Mouse (Mus musculus) liver, embryonic 12.5 days (tissue): ENCODE measurements around the gene Rbm39. TPM values are rescaled to one million over a fixed set of nuclear protein-coding genes. Genes with fewer than 3 reads are reported as not detected.
"Not testable (repeated sequence)": the region's sequence is repeated elsewhere in the genome, so short reads cannot be mapped to it uniquely, and the experiment has no call there.

Source experiments
- ATAC-seq: fragments of 200-750 bp; cut with Nextera tagmentation; 2 replicates; pipeline ENCODE4 v1.8.0; 2017; ENCODE audit warnings: moderate number of reproducible peaks, mild to moderate bottlenecking, moderate library complexity
- H3K27ac ChIP-seq: fragments of 300-500 bp; sonication (generic); 2 replicates; pipeline ENCODE4 v1.5.1; 2016; ENCODE audit warnings: mild to moderate bottlenecking
- H3K27me3 ChIP-seq: fragments of 300-500 bp; sonication (generic); replicated peaks from 2 replicates; pipeline ENCODE4 v1.6.1; 2016; ENCODE audit warnings: mild to moderate bottlenecking, moderate library complexity
- H3K36me3 ChIP-seq: fragments of 300-500 bp; sonication (generic); 2 replicates; pipeline ENCODE4 v1.6.1; 2016; ENCODE audit warnings: mild to moderate bottlenecking, moderate library complexity
- H3K4me1 ChIP-seq: fragments of 300-500 bp; sonication (generic); 2 replicates; pipeline ENCODE4 v1.6.1; 2016
- H3K4me2 ChIP-seq: fragments of 300-500 bp; sonication (generic); 2 replicates; pipeline ENCODE4 v1.6.1; 2016; ENCODE audit warnings: mild to moderate bottlenecking, moderate library complexity
- H3K4me3 ChIP-seq: fragments of 300-500 bp; sonication (generic); 2 replicates; pipeline ENCODE4 v1.5.1; 2016; ENCODE audit warnings: mild to moderate bottlenecking, moderate library complexity
- H3K9ac ChIP-seq: fragments of 300-500 bp; sonication (generic); 2 replicates; pipeline ENCODE4 v1.6.1; 2016; ENCODE audit warnings: mild to moderate bottlenecking, moderate library complexity
- H3K9me3 ChIP-seq: fragments of 300-500 bp; sonication (generic); replicated peaks from 2 replicates; pipeline ENCODE4 v1.6.1; 2016; ENCODE audit warnings: mild to moderate bottlenecking, moderate library complexity
- WGBS: fragments of 180-500 bp; shearing (Covaris S2); methylation state at CpG from one replicate; pipeline ENCODE4 v1.1.7; 2016; ENCODE audit not compliant: insufficient replicate concordance; 5-methylcytosine and 5-hydroxymethylcytosine counted together
- polyA plus RNA-seq: library from polyadenylated mRNA; unstranded; fragments of >200 nt; fragmentation: Nextera tagmentation; extraction: Ambion mirVana; gene quantifications from 2 replicates; pipeline ENCODE4 v1.2.1, GENCODE M21; 2016

Gene Rbm39
- polyA plus RNA-seq, 1 experiment from 2014 or later = 329 TPM

- Histone ChIP-seq H3K27me3 (no peaks in the 10 kb centered on the region), H3K4me3 (peak overlapping the region; percentile 82), H3K9me3 (no peaks in the 10 kb centered on the region)
Measured at GRCm38 (mm10) chr2:156142820-156143219, 37.2 kb downstream of the Rbm39 start.

DNA sequence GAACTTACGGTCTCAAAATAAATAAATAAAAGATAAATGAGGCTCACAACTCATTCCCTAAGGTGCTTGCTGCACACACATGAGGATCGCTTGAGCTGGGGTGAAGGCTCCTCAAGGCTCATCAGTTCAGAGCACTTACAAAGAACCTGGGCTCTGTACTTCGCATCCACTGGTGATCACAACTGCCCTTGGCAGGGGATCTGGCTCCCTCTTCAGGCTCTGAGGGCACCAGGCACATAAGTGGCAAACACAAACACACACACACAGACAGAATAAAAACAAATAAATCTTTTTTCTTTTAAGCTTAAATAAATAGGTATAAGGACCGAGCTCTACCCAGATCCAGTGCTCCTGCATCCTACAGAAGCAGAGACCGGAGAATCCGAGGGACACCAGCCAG, 44.3 kb downstream of the Rbm39 start:
- H3K27me3 ChIP-seq = no peaks in the 10 kb centered on the region
- no peaks in the 10 kb centered on the region for H3K9me3 ChIP-seq
- 0 out of 2 replicates have a peak, but pooled peaks cover 3% of the 10 kb centered on the region for H3K4me1 ChIP-seq
- H3K9ac ChIP-seq = no peak overlapping the region
- H3K4me2 ChIP-seq = no peak overlapping the region
- ATAC-seq = no peak
- no peak overlapping the region for H3K27ac ChIP-seq
- WGBS = 88% methylated on average over 6 of the region's 6 CpGs
- no peak overlapping the region for H3K4me3 ChIP-seq
- H3K36me3 ChIP-seq = peaks cover 73% of the 10 kb centered on the region

More at GRCm38 (mm10) chr2:156142820-156143219, 37.2 kb downstream of the Rbm39 start:
- peaks cover 52% of the 10 kb centered on the region for H3K36me3 ChIP-seq
- ATAC-seq = no peak
- peak overlapping the region; percentile 96 for H3K27ac ChIP-seq
- 76% methylated on average over 2 of the region's 2 CpGs for WGBS
- H3K9ac ChIP-seq = peak overlapping the region; percentile 85
- H3K4me2 ChIP-seq = peak overlapping the region; percentile 91
- peaks cover 26% of the 10 kb centered on the region for H3K4me1 ChIP-seq

- 84% methylated on average over 5 of the region's 5 CpGs for WGBS
- no peaks in the 10 kb centered on the region for H3K9me3 ChIP-seq
- no peak overlapping the region for H3K4me2 ChIP-seq
- no peaks in the 10 kb centered on the region for H3K27me3 ChIP-seq
- no peak overlapping the region for H3K9ac ChIP-seq
- H3K36me3 ChIP-seq = peaks cover 70% of the 10 kb centered on the region
- H3K27ac ChIP-seq = no peak overlapping the region
- ATAC-seq = no peak
- no peak overlapping the region for H3K4me3 ChIP-seq
- no peaks in the 10 kb centered on the region for H3K4me1 ChIP-seq
Measured at GRCm38 (mm10) chr2:156134161-156134560, 45.9 kb downstream of the Rbm39 start.

GRCm38 (mm10) chr2:156126992-156127391, 53.0 kb downstream of the Rbm39 start, which contains the start of gene Gm28036:
Gene Gm28036, minus strand, starts transcription at chr2:156127092.
- Histone ChIP-seq H3K9me3 (no peaks in the 10 kb centered on the region), H3K9ac (no peak within 1 kb of the TSS), H3K27me3 (no peaks in the 10 kb centered on the region), H3K4me2 (no peak within 1 kb of the TSS), H3K4me1 (no peaks in the 10 kb centered on the region), H3K4me3 (no peak within 1 kb of the TSS), H3K36me3 (peaks cover 82% of the 10 kb centered on the region), H3K27ac (no peak within 1 kb of the TSS)
- no peak for ATAC-seq
- WGBS = 90% methylated on average over 5 of the region's 5 CpGs

- peaks cover 56% of the 10 kb centered on the region for H3K36me3 ChIP-seq
- no peak overlapping the region for H3K9ac ChIP-seq
- no peaks in the 10 kb centered on the region for H3K27me3 ChIP-seq
- H3K9me3 ChIP-seq = no peaks in the 10 kb centered on the region
- 81% methylated on average over 5 of the region's 5 CpGs for WGBS
- no peaks in the 10 kb centered on the region for H3K4me1 ChIP-seq
- no peak overlapping the region for H3K4me3 ChIP-seq
- no peak overlapping the region for H3K4me2 ChIP-seq
- no peak overlapping the region for H3K27ac ChIP-seq
- no peak for ATAC-seq
Measured at GRCm38 (mm10) chr2:156123731-156124130, 56.3 kb downstream of the Rbm39 start.

DNA sequence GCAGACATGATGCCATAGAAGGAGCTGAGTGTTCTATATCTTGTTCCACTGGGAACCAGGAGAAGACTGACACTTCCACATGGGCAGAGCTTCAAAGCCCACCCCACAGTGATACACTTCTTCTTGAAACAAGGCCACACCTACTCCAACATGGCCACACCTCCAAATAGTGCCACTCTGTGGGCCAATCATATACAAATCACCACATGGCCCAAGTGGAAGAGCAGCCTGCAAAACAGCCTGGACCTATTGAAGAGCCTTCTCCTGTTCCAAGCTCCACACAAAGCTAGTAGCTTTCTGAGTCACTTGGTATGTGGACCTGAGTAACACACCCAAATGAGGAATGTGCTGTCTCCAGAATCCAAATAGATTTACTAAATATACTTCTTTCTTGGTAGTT, 60.5 kb downstream of the Rbm39 start:
- no peak for ATAC-seq
- Histone ChIP-seq H3K27me3 (no peaks in the 10 kb centered on the region), H3K4me1 (no peaks in the 10 kb centered on the region), H3K9ac (no peak overlapping the region), H3K27ac (no peak overlapping the region), H3K4me2 (no peak overlapping the region), H3K9me3 (no peaks in the 10 kb centered on the region), H3K36me3 (peaks cover 18% of the 10 kb centered on the region), H3K4me3 (no peak overlapping the region)

DNA sequence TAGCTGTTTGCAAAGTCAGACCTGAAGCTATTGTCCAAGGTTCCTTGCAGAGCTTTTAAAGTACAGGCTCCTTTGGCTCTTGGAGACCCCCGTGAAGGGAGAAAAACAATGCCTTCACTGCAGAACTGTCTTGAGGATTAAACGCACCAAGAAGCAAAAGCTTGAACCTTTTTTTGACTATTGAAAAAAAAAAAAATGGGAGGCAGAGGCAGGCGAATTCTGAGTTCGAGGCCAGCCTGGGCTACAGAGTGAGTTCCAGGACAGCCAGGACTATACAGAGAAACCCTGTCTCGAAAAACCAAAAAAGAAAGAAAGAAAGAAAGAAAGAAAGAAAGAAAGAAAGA, 68.0 kb downstream of the Rbm39 start:
- H3K4me1 ChIP-seq = peaks cover 36% of the 10 kb centered on the region
- peak overlapping the region; percentile 91 for H3K27ac ChIP-seq
- H3K9ac ChIP-seq = peak overlapping the region; percentile 94
- H3K4me2 ChIP-seq = peak overlapping the region; percentile 79
- not testable (repeated sequence) for H3K27me3 ChIP-seq, ATAC-seq, H3K9me3 ChIP-seq
- peaks cover 13% of the 10 kb centered on the region; the same call in 1 of the 2 replicates for H3K36me3 ChIP-seq
- H3K4me3 ChIP-seq = peak overlapping the region; percentile 95
- WGBS = 13% methylated on average over 5 of the region's 5 CpGs

GRCm38 (mm10) chr2:156111358-156112079, 68.5 kb downstream of the Rbm39 start, which contains the start of the genes Cpne1 and Rbm12:
Gene Cpne1, minus strand, starts transcription at chr2:156111965.
Gene Rbm12, minus strand, starts transcription at chr2:156111978.
- peak within 1 kb of the TSS; percentile 79 for H3K4me2 ChIP-seq
- no peaks in the 10 kb centered on the region for H3K27me3 ChIP-seq
- peak within 1 kb of the TSS; percentile 95 for H3K4me3 ChIP-seq
- peak within 1 kb of the TSS; percentile 91 for H3K27ac ChIP-seq
- H3K4me1 ChIP-seq = peaks cover 39% of the 10 kb centered on the region
- WGBS = under 1% methylated on average over 68 of the region's 74 CpGs
- no peaks in the 10 kb centered on the region for H3K9me3 ChIP-seq
- peak within 1 kb of the TSS; percentile 94 for H3K9ac ChIP-seq
- peak; percentile 89 for ATAC-seq
- H3K36me3 ChIP-seq = peaks cover 17% of the 10 kb centered on the region; the same call in 1 of the 2 replicates

- Histone ChIP-seq H3K4me1 (peaks cover 45% of the 10 kb centered on the region), H3K4me3 (peak overlapping the region; percentile 95), H3K27ac (peak overlapping the region; percentile 91), H3K36me3 (peaks cover 22% of the 10 kb centered on the region; the same call in 1 of the 2 replicates), H3K27me3 (no peaks in the 10 kb centered on the region), H3K4me2 (peak overlapping the region; percentile 79), H3K9me3 (no peaks in the 10 kb centered on the region), H3K9ac (peak overlapping the region; percentile 94)
- ATAC-seq = peak; percentile 73
- WGBS = 3% methylated on average over 16 of the region's 16 CpGs
Measured at GRCm38 (mm10) chr2:156110627-156111357, 69.2 kb downstream of the Rbm39 start.

Other genes with a start within 250 kb of the Rbm39 start
- 51.0 and 56.6 TPM in 2 replicates for gene Uqcc1, start 249.9 kb downstream of the Rbm39 start, polyA plus RNA-seq
- not detected in 2 replicates for gene Gm15557, start 239.5 kb downstream of the Rbm39 start, polyA plus RNA-seq
- gene Gdf5, start 234.9 kb downstream of the Rbm39 start, polyA plus RNA-seq = 0.07 and 0.23 TPM in 2 replicates
- 20.7 and 21.4 TPM in 2 replicates for gene Cep250, start 223.8 kb downstream of the Rbm39 start, polyA plus RNA-seq
- gene 6430550D23Rik, start 172.3 kb downstream of the Rbm39 start, polyA plus RNA-seq = 1.3 and 1.6 TPM in 2 replicates
- 100 and 104 TPM in 2 replicates for gene Ergic3, start 172.2 kb downstream of the Rbm39 start, polyA plus RNA-seq
- not detected in 2 replicates for gene Fer1l4, start 127.3 kb downstream of the Rbm39 start, polyA plus RNA-seq
- gene Spag4, start 115.1 kb downstream of the Rbm39 start, polyA plus RNA-seq = 2.2 and 2.6 TPM in 2 replicates
- 36.2 and 37.6 TPM in 2 replicates for gene Cpne1, start 68.3 kb downstream of the Rbm39 start, polyA plus RNA-seq
- 15.5 and 17.2 TPM in 2 replicates for gene Rbm12, start 68.3 kb downstream of the Rbm39 start, polyA plus RNA-seq
- 11.1 and 11.6 TPM in 2 replicates for gene Gm28036, start 53.1 kb downstream of the Rbm39 start, polyA plus RNA-seq
- 302 and 311 TPM in 2 replicates for gene Romo1, start 36.2 kb downstream of the Rbm39 start, polyA plus RNA-seq
- gene Nfs1, start 36.1 kb downstream of the Rbm39 start, polyA plus RNA-seq = 70.7 and 72.0 TPM in 2 replicates
- 22.1 and 26.2 TPM in 2 replicates for gene Phf20, start 16.2 kb upstream of the Rbm39 start, polyA plus RNA-seq
- gene Cnbd2, start 132.1 kb upstream of the Rbm39 start, polyA plus RNA-seq = 2.0 TPM in 2 replicates
- 57.4 and 65.1 TPM in 2 replicates for gene Scand1, start 132.5 kb upstream of the Rbm39 start, polyA plus RNA-seq
- 0.75 and 1.0 TPM in 2 replicates for gene Epb41l1, start 240.7 kb upstream of the Rbm39 start, polyA plus RNA-seq